Mouse (Mus musculus) layer of hippocampus, postnatal 36 days (tissue): ENCODE data around the gene Wdfy3. TPM values are rescaled to one million over a fixed set of nuclear protein-coding genes. Genes with fewer than 3 reads are reported as not detected.

Experiments
- DNase-seq, 2 experiments: peaks; one replicate each; pipeline ENCODE4 v3.0.0; 2022
- total RNA-seq, 2 experiments: library from RNA; stranded (reverse); gene quantifications; 2 replicates each; pipeline ENCODE4 v1.2.3; 2021

Wdfy3 gene
- total RNA-seq, 2 experiments from 2014 or later: 116 to 122 TPM

GRCm38 (mm10) chr5:102054511-102055093 is 15.1 kb downstream of the Wdfy3 start:
- DNase-seq: no peak

GRCm38 (mm10) chr5:102052906-102053305 is 16.8 kb downstream of the Wdfy3 start:
- DNase-seq: no peak

- no peak for DNase-seq
Measured at GRCm38 (mm10) chr5:102052465-102052864, 17.3 kb downstream of the Wdfy3 start.

GRCm38 (mm10) chr5:102050677-102051076 is 19.0 kb downstream of the Wdfy3 start:
- no peak for DNase-seq

GRCm38 (mm10) chr5:102048416-102048815 is 21.3 kb downstream of the Wdfy3 start:
- DNase-seq: no peak

GRCm38 (mm10) chr5:102046617-102047116 is 23.1 kb downstream of the Wdfy3 start:
- no peak for DNase-seq

GRCm38 (mm10) chr5:102045636-102046616 is 23.8 kb downstream of the Wdfy3 start:
- DNase-seq: no peak

- no peak for DNase-seq
Measured at GRCm38 (mm10) chr5:102045177-102045576, 24.5 kb downstream of the Wdfy3 start.

GRCm38 (mm10) chr5:102033281-102033680 is 36.4 kb downstream of the Wdfy3 start:
- no peak for DNase-seq

- DNase-seq: no peak
Measured at GRCm38 (mm10) chr5:102032594-102033240, 37.0 kb downstream of the Wdfy3 start.

- no peak for DNase-seq
Measured at GRCm38 (mm10) chr5:102032191-102032590, 37.5 kb downstream of the Wdfy3 start.

GRCm38 (mm10) chr5:102023376-102023775 is 46.3 kb downstream of the Wdfy3 start:
- no peak for DNase-seq

- no peak for DNase-seq
Measured at GRCm38 (mm10) chr5:102022018-102022898, 47.5 kb downstream of the Wdfy3 start.

- no peak for DNase-seq
Measured at GRCm38 (mm10) chr5:102014235-102014634, 55.5 kb downstream of the Wdfy3 start.

GRCm38 (mm10) chr5:102013781-102014180 is 55.9 kb downstream of the Wdfy3 start:
- DNase-seq: no peak

GRCm38 (mm10) chr5:102010961-102011360 is 58.8 kb downstream of the Wdfy3 start:
- DNase-seq: no peak

GRCm38 (mm10) chr5:102009606-102010005 is 60.1 kb downstream of the Wdfy3 start:
- no peak for DNase-seq

- DNase-seq: no peak
Measured at GRCm38 (mm10) chr5:102008712-102009111, 61.0 kb downstream of the Wdfy3 start.

GRCm38 (mm10) chr5:102006218-102006941 is 63.3 kb downstream of the Wdfy3 start:
- DNase-seq: no peak

- no peak for DNase-seq
Measured at GRCm38 (mm10) chr5:102003371-102003770, 66.3 kb downstream of the Wdfy3 start.

GRCm38 (mm10) chr5:102001026-102001425 is 68.7 kb downstream of the Wdfy3 start:
- DNase-seq: no peak
